Mouse (Mus musculus) kidney, adult 18-20 months (tissue): Measurements from ENCODE around the gene Pitpnm1.
"Not testable (repeated sequence)": the region's sequence is repeated elsewhere in the genome, so short reads cannot be mapped to it uniquely, and the experiment has no call there.

Experiments used
- DNase-seq: peaks from one replicate; pipeline ENCODE4 v3.0.0; 2021

Gene Pitpnm1

GRCm38 (mm10) chr19:4099837-4100717 lies at the start of gene Pitpnm1:
TSS of gene Pitpnm1 (plus strand) at chr19:4099998.
- DNase-seq = peak; percentile 83

DNA sequence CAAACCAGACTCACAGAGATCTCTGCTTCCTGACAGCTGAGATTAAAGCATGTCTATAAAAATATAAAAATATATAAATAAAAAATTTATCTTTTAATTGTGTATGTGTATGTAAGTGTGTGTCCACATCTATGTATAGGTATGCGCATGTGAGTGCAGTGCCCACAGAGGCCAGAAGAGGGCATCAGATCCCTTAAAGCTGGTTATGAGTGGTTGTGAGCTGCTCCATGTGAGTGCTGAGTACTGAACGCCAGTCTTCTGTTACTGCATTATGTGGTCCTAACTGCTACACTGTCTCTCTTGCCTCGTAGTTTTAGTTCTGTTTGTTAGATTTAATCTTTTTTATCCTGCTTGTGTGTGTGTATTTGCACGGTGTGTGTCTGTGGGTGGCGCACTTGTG lies 48.8 kb upstream of the Pitpnm1 start:
- no peak for DNase-seq

DNA sequence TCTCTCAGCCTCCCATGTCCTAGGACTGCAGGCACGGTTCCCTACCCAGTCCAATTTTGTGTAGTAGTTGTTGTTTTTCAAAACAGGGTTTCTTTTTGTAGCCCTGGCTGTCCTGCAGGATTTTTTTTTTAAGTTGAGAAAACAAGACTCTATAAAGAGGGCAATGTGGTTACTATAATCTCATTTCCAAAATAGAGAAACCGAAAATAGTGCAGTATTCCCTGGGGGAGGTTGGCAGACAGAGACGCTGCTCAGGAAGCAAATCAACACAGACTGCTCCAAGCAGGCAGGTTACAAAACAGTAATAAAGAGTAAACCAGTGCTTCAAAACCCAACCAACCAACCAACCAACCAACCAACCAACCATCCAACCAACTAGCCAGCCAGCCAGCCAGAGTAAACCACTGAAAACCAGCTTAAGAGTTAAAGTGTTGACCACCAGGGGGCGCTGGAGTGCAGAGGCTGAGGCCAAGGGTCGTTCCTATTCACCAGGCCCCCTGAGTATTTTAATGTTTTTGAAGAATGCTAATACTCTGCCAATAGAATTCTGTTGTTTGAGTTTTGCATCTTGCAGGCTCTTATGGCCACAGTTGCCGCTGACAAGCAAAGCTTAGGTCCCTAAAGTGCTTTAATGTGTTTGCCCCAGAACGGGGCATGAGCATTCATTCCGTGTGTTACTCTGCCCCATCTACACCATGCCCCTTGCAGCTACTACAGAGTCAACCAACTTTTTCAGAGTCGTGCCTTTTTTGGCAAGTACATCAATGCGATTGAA lies 47.9 kb upstream of the Pitpnm1 start:
- peak; percentile 79 for DNase-seq

DNA sequence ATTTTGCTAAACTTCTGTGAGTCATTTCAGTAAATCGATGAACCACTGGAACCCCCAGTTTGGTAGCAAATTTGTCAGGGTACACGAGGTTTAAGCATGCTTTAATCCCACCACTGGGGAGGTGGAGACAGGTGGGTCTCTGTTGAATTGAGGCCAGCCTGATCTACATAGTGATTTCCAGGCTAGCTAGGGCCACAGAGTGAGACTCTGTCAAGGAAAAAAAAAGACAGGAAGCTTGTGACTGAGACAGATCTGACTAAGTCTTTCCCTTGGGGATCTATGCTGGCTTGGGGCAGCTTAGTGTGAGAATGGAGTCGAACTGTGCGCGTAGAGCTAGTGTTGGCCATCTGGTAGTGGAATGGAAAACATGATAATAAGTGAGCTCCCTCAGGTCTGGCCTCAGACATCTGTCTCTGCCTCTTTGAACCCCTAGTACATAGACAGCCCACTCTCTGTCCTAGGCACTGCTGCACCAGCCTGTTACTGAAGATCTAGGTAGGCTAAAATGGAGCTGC lies 47.2 kb upstream of the Pitpnm1 start:
- DNase-seq = no peak

GRCm38 (mm10) chr19:4054613-4055012 lies 45.2 kb upstream of the Pitpnm1 start:
- DNase-seq = no peak

DNA sequence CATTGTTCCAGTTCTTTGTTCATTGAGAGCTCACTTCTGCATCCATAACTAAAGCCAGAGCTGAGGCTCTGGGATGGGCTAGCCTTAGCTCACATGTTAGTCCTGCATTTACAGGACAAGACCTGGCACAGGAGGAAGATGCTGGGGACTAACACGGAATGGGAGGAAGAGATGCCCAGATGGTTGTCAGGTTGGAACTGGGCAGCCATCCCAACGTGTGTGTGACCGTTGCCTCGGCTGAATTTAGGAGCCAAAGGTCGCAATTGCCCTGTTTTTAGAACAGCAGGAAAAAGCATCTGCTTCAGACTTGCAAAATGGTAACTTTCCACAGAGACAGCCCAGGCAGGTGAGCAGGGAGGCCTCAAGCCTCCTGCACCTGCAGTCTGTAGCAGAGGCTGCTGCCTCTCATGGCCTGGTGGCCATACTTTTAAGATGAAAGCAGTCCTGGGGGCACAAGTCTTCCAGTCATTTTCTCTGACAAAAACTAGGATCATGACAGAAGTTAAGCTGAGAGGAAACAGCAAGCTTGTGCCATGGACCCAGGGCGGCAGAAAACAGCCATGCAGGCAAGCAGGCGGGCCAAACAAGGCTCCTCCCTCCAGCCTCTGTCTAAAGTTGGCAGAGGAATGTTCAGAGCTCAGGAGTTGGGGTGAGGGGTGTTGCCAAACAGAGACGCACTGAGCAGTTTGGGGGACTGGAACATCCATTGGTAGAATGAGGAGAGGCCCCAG lies 44.4 kb upstream of the Pitpnm1 start:
- DNase-seq = peak; percentile 68

DNA sequence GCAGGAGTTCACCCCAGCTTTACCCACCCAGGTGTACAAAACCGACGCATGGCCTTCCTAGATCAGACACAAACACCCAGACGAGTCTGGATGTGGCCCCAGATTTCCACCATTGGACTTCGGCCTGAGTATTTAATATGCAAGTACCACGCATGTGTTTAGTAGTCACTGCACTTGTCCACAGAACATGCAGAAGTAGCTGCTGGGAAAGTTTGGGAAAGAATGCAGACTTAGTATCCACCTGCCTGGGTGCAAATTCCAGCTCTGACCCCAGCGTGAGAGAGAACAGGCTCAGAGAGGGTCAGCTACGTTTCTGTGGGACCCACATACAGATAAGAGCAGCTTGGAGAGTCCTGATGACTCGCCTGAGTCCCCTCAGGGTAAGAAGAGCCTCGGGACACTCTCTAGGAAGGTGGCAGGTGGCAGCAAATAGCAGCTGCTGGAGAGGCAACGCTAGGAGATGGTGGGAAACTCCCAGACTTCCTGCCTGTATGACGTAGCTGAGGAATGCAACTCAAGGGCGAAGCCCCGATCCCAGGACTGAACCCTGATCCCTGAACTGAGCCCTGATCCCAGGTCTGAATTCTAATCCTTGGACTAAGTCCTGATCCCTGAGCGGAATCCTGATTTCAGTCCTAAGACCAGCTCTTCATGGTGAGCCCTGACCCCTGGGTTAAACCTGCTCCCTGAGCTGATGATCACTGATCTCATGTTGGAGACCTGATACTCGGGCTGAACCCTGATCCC lies 43.7 kb upstream of the Pitpnm1 start:
- peak; percentile 53 for DNase-seq

DNA sequence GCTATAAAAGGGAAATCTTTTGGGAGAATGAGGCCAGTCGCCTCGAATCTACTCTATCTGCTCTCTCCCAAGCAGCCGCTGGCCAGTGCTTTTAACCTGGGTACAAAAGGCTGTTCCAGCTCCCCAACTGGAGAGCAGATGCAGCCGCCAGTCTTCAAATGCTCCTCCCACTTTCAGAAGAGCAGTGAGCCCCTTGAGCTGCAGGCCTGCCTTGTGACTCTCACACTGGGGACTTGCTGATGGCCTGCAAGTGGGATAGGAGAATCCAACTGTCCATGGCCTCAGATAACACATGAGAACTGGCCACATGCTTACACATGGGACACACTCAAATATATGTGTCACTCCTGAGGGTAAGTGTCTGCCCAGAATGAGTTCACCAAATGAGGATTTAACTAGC lies 43.1 kb upstream of the Pitpnm1 start:
- DNase-seq = no peak

GRCm38 (mm10) chr19:4057389-4057788 lies 42.4 kb upstream of the Pitpnm1 start:
- DNase-seq = no peak

DNA sequence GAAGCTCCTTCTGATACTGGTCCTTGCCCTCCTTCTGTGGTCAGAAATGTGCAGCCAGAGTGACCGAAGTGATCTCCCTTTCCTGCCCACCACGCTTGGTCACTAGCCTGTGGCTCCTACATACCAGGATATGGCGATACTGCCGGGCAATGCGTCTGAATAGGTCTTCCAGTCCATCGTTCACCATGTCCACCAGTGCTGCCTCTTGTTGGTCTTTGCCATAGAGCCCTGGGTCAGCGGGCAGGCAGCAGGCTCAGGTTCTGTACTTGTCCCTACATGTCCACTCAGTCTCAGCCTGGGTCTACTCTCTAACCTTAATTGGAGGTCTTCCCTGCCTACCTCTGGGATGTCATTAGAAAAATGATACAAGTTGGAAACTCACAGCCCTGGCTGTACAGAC lies 41.8 kb upstream of the Pitpnm1 start:
- no peak for DNase-seq

DNA sequence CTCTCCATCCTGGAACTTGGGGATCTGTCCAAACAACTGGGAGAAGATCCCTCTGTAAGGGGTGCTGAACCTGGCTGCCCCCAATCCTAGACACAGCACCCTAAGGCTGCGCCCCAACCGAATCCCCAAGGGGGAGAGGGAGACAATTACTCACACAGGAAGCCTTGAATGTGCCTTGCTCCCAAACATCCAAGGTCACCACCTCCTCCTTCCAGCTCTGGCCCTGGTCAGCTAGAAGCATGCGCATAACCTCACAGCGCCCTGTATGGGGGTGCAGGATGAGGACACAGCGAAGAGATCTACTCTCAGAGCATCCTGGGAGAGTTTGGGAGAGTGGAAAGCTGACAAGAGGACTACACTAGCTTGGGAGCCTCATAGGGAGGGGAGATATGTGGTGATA lies 41.2 kb upstream of the Pitpnm1 start:
- no peak for DNase-seq

- no peak for DNase-seq
Observed at GRCm38 (mm10) chr19:4059069-4059740, 40.6 kb upstream of the Pitpnm1 start, which contains the start of gene Gstp3. TSS of gene Gstp3 (minus strand) at chr19:4059569.

DNA sequence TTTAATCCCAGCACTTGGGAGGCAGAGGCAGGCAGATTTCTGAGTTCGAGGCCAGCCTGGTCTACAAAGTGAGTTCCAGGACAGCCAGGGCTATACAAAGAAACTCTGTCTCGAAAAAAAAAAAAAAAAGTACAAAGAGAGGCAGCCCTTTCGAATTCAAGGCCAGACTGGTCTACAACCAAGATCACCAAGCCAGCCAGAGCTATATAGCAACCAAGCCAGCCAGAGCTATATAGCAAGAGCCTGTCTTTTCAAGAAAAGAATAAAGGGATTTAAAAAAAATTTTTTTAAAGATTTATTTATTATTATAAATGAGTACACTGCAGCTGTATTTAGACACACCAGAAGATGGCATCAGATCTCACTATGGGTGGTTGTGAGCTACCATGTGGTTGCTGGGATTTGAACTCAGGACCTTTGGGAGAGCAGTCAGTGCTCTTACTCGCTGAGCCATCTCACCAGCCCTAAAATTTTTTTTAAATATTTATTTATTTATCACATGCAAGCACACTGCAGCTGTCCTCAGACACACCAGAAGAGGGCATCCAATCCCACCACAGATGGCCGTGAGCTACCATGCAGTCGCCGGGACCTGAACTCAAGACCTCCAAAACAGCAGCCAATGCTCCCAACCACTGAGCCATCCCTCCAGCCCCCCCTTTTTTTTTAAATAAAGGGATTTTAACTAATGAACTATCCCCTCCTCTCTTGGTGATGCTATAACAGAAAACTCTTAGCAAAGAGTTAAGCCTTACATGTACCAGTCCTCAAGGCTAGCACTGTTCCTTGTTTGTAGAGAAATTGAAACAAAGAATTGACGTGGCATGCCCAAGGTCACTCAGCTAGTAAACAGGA lies 39.5 kb upstream of the Pitpnm1 start:
- DNase-seq = not testable (repeated sequence)

DNA sequence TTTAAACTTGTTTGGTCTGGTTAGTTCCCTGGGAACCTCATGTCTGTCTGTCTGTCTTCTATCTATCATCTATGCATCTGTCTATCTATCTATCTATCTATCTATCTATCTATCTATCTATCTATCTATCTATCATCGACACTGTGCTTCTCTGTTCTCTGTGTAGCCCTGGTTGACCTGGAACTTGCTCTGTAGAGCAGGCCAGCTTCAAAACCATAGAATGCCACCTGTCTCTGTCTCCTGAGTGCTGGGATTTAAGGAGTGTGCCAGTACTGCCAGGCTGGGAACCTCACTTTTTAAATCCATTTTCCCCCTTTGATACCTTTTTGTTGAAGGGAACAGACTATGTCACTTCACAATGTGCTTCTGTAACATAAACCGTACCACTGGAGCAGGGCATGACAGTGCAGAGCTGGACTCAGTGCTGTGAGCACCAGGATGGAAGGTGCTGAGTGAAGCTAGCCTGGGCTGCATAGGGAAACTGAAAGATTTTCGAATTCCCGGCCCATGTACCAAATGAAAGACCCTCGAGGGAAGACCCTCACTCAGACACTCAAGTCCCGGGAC lies 38.8 kb upstream of the Pitpnm1 start:
- DNase-seq = no peak

DNA sequence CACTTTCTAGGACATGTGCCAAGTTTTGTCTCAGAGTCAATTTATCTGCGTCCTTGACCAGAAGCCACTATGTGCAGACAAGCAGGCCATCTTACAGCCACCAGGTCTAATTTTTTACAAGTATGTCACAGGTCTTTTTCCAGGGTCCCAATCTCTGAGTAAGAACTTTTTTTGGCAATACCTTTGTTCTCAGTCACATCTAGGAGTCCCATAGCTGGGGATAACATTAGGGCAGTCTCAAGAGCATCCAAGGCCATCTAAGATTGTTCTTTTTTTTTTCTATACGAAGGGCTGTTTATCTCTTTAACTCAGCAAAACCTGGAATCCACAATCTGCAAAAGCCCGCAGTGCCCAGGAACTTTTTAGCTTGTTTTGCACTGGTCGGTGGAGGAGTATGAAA lies 36.4 kb upstream of the Pitpnm1 start:
- DNase-seq = not testable (repeated sequence)

GRCm38 (mm10) chr19:4064501-4064900 lies 35.3 kb upstream of the Pitpnm1 start:
- DNase-seq = not testable (repeated sequence)

GRCm38 (mm10) chr19:4066280-4066679 lies 33.5 kb upstream of the Pitpnm1 start:
- DNase-seq = no peak

- DNase-seq = no peak
Observed at GRCm38 (mm10) chr19:4066877-4067276, 32.9 kb upstream of the Pitpnm1 start.

- not testable (repeated sequence) for DNase-seq
Observed at GRCm38 (mm10) chr19:4068242-4068641, 31.6 kb upstream of the Pitpnm1 start.

- no peak for DNase-seq
Observed at GRCm38 (mm10) chr19:4068717-4069410, 30.9 kb upstream of the Pitpnm1 start.
